Mouse (Mus musculus) urinary bladder, postnatal 25 days (tissue): Measurements from ENCODE around the gene Slc6a4.

ENCODE experiments used
- DNase-seq: peaks from one replicate; pipeline ENCODE4 v3.0.0; 2022; ENCODE audit warnings: low spot score

Gene Slc6a4

GRCm38 (mm10) chr11:76997916-76998704, at the start of gene Slc6a4:
Gene Slc6a4, plus strand, starts transcription at chr11:76998603.
- no peak for DNase-seq

GRCm38 (mm10) chr11:76953536-76953935, 44.9 kb upstream of the Slc6a4 start:
- DNase-seq, result no peak

GRCm38 (mm10) chr11:76965703-76966102, 32.7 kb upstream of the Slc6a4 start:
- no peak for DNase-seq

GRCm38 (mm10) chr11:76970328-76970727, 28.1 kb upstream of the Slc6a4 start:
- DNase-seq, result no peak

GRCm38 (mm10) chr11:76974680-76975319, 23.6 kb upstream of the Slc6a4 start:
- no peak for DNase-seq

GRCm38 (mm10) chr11:76981570-76982141, 16.7 kb upstream of the Slc6a4 start:
- DNase-seq, result no peak

- no peak for DNase-seq
These were observed 16.0 kb upstream of the Slc6a4 start for GRCm38 (mm10) chr11:76982415-76982814.

- no peak for DNase-seq
These were observed 14.8 kb upstream of the Slc6a4 start for GRCm38 (mm10) chr11:76983641-76984040.

GRCm38 (mm10) chr11:76984173-76984572, 14.2 kb upstream of the Slc6a4 start:
- no peak for DNase-seq

- DNase-seq, result no peak
These were observed 7.6 kb upstream of the Slc6a4 start for GRCm38 (mm10) chr11:76990839-76991238.

- DNase-seq, result no peak
These were observed 5.5 kb upstream of the Slc6a4 start for GRCm38 (mm10) chr11:76992886-76993285.

- no peak for DNase-seq
These were observed 2.3 kb upstream of the Slc6a4 start for GRCm38 (mm10) chr11:76995966-76996672.

GRCm38 (mm10) chr11:76997305-76997704, 1.1 kb upstream of the Slc6a4 start:
- peak; percentile 78 for DNase-seq

- no peak for DNase-seq
These were observed 363 bp downstream of the Slc6a4 start for GRCm38 (mm10) chr11:76998705-76999226.

GRCm38 (mm10) chr11:77000741-77001140, 2.3 kb downstream of the Slc6a4 start:
- DNase-seq, result no peak

- DNase-seq, result no peak
These were observed 4.0 kb downstream of the Slc6a4 start for GRCm38 (mm10) chr11:77002361-77002760.

GRCm38 (mm10) chr11:77005881-77006280, 7.5 kb downstream of the Slc6a4 start:
- no peak for DNase-seq

GRCm38 (mm10) chr11:77006616-77007015, 8.2 kb downstream of the Slc6a4 start:
- no peak for DNase-seq

- DNase-seq, result no peak
These were observed 10.9 kb downstream of the Slc6a4 start for GRCm38 (mm10) chr11:77009069-77010025.

- DNase-seq, result no peak
These were observed 12.5 kb downstream of the Slc6a4 start for GRCm38 (mm10) chr11:77010762-77011475.
